Mouse (Mus musculus) frontal cortex, postnatal 14 days (tissue): ENCODE data around the gene Slc51b.

Source experiments
- DNase-seq, 2 experiments: peaks; one replicate each; pipeline ENCODE4 v3.0.0; 2022; ENCODE audit warnings: low spot score in 2 of 2

Slc51b gene

DNA sequence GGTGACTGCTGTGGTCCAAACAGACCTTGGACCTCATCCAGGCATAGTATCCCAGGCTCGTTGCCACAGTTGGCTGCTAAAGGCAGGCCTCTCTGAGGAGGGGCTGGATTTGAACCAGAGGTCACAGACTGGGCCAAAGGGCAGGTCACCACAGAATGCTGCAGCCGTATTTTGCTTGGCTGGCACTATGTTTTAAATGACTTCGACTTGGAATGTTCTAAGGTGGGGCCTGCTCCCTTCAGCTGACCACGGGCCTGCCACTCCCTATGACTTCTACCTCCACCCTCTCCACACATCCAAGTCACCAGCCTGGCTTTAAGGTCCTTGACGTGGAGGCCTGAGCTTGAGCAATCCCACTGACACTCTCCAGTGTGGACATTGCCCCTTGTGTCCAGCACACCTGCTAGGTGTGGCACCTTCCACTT, 13.9 kb downstream of the Slc51b start:
- no peak for DNase-seq

- no peak for DNase-seq
These were observed 14.9 kb downstream of the Slc51b start for GRCm38 (mm10) chr9:65407861-65408260.

GRCm38 (mm10) chr9:65407327-65407726, 15.4 kb downstream of the Slc51b start:
- no peak for DNase-seq

DNA sequence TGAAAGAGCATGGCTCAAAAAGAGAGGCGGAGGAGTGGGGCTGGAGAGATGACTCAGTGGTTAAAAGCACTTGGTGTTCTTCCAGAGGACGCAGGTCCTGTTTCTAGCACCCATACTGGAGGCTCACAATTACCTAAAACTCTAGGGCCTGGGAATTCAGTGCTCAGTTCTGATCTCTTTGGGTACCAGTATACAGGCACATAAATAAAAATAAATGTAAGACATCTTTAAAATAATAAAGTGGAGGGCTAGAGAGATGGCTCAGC, 17.6 kb downstream of the Slc51b start:
- no peak for DNase-seq

GRCm38 (mm10) chr9:65404331-65405183, 18.2 kb downstream of the Slc51b start:
- peak; percentile 46 to 52 for DNase-seq

- DNase-seq = no peak
These were observed 22.8 kb downstream of the Slc51b start for GRCm38 (mm10) chr9:65399934-65400333.

- peak; percentile 22 to 52 for DNase-seq
These were observed 24.5 kb downstream of the Slc51b start, which contains the start of gene Rasl12 for GRCm38 (mm10) chr9:65398279-65398678. Rasl12 (plus strand) TSS chr9:65398506.

- DNase-seq = no peak
These were observed 28.4 kb downstream of the Slc51b start for GRCm38 (mm10) chr9:65394360-65394759.

DNA sequence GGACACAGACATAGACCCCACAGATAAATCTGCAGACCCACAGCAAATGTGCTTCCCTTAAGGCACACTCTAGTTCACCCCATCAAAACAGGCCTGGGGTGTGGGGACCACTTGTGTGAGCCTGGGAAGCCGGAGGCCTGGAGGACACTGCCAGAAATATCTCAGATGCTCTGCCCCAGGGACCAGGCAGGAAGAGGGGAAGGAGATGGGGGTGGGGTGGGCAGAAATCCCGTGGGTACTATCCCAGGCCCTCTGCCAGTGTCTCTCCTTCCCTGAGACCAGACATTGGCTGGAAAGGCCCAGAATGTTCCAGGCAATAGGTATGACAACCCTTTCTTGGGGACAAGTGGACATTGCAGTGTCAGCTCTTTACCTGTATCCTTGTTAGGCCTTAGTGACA, 29.1 kb downstream of the Slc51b start:
- DNase-seq = no peak

DNA sequence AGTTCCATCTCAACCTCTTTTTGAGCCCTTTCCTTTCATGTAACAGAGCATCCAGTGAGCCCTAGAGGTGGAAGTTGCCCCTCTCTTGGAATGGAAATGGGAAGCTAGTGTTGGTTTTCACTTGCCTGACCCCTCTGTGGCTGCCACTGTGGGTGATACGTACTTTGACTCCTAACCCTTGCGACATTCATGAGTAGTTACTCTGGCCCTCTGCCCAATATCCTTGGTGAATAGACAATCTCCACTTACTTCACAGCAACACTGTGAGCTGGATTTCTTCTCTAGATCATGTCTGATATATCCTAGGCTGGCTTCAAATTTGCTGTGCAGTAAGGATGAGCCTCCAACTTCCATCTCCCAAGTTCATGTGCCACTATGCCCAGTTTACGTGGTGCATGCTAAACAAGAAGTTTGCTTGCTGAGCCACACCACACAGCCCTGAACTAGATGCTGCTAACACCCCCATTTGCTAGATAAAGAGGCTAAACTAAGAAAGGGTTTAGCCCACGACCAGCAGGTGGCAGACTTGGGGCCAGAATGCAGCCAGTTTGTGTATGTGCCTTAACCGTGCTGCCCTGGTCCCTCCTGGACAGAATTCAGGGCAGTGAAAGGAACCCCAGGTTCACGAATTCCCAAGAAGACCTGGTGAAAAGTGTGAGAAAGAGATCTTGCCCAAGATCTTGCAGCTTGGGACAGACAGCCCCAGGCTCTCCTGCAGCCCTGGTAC, 30.0 kb downstream of the Slc51b start:
- peak in 1 of 2 experiments; percentile 35 for DNase-seq

DNA sequence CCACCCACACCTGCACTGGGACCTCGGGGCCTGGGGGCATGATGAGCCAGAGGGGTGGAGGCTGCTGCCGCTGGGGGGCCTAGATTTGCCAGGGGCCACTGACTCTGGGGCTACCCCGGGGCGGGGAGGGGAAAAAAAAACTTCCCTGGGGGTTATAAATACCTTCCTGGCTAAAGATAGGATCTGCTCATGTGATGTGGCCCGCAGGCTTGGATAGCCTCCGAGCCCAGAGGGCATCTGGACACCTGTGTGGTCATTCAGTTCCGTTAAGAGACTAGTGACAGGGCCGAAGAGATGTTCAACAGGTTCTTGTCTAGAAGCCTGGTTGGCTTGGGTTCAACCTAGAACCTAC, 31.2 kb downstream of the Slc51b start, which contains the start of gene Kbtbd13:
Gene Kbtbd13, minus strand, starts transcription at position 40 of the 352 bp plus-strand sequence.
- no peak for DNase-seq

DNA sequence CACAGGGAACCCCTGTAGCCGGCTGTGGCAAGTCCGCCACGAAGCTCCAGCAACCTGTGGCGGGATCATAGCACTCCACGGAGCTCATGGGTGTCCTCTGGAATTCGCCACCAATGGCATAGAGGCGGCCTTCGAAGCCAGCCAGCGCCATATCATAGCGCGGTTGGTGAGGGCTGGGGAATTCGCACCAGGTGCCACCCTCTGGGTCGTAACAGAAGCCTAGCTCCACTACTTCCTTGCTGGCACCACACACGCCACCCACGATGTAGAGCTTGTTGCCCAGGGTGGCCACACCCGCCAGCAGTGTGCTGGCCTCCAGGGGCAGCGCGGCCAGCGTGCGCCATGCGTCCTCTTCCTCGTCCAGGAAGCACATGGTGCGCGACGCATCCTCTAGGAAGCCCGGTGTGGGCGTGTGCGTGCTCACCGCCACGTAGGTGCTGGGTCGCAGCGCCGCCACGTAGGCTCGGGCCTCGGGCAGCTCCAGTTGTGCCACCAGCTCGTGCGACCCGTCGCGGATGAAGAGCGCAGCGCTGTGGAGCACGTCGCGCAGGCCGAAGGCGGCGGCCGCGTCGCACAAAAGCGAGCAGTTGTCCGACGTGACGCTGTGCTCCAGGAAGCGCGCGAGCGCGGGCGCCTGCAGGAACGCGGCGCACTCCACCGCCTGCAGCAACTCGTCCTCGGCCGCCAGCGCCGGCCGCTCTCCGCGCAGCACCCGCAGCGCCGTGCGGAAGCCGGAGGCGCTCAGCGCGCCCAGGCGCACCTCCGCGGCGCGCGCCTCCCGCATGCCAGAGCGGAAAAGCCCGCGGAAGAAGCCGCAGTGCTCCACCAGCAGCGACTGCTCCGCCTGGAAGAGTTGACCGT, 31.8 kb downstream of the Slc51b start:
- no peak for DNase-seq

DNA sequence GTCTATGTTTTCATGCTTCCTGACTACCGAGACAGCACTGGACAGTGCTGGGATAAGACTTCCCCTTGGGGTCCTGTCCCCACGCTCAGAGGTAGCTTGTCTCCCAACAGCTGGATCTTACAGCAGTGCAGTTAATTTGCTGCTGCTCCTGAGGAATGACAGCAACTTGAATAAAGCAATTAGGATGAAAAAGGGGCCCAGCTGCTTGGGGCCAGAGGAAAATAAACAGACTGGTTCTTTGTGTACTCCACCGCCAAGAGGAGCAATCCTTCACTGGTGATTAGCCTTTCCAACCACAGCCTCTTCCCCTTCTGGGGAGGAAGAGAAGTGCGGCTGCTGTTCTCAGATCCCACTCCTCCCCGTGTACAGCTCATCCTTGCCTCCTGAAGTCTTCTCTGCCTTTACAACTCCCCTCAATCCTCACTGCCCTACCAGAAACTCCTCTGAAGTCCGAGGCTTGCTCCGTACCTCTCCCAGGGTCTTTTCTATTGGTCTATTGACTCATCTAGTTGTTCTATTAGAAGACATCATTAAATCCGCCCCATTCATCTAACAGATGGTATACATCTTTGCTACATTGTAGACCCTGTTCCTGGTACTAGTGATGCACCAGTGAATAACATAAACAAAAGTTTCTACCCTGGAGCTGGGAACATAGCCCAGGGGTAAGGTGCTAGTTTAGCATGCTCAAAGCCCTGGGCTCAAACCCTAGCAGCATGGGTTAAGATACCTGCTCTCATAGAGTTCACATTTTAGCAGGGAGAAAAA, 36.2 kb downstream of the Slc51b start:
- DNase-seq = no peak

DNA sequence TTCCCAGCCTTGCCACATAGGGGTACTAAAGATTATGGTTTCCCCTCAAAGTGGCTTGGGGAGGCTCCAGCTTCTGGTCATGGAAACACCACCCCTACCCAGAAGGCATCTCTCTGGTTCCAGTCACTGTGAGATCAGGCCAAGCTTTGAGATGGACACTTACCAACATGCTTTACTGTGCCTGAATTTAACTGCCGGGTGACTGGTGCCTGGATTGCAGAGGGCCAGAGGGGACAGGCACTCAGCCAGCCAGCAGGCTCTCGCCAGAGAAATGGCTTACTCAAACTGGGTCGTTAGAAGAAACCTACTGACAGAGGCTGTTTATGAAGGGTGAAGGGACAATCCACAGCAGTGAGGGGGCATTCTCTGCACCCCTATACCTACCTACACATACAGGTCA, 38.5 kb downstream of the Slc51b start:
- DNase-seq = no peak

GRCm38 (mm10) chr9:65382751-65383097, 40.0 kb downstream of the Slc51b start:
- DNase-seq = no peak

GRCm38 (mm10) chr9:65382031-65382750, 40.6 kb downstream of the Slc51b start:
- no peak for DNase-seq

DNA sequence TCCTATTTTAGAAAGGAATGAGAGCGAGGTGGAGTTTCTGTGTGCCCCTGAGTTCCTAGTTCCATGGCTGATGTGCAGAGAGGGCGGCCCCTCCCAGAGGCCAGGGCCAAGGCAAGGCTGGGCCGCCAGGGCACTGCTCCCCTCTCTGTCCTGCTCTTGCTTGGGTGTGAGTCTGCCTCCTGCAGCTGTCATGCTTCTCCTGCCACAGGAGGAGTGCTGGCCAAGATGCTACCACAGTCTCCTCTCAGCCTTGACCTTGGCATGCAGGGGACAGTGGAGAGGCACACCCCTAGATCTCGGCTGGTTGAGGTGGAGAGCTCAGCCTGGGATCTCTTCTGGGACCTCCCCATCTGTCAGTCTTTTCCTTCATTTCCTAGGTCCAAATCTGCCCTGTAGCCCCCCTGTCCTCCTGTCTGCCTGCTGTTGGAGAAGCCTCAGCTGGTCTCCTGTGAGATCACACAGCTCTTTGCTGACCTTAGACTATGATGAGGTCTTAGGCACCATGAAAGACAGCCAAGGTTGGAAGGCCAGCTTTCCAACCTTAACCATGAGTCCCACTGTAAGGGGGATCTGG, 41.7 kb downstream of the Slc51b start:
- no peak for DNase-seq

GRCm38 (mm10) chr9:65375163-65375934, 47.4 kb downstream of the Slc51b start:
- DNase-seq = peak; percentile 51 to 54

DNA sequence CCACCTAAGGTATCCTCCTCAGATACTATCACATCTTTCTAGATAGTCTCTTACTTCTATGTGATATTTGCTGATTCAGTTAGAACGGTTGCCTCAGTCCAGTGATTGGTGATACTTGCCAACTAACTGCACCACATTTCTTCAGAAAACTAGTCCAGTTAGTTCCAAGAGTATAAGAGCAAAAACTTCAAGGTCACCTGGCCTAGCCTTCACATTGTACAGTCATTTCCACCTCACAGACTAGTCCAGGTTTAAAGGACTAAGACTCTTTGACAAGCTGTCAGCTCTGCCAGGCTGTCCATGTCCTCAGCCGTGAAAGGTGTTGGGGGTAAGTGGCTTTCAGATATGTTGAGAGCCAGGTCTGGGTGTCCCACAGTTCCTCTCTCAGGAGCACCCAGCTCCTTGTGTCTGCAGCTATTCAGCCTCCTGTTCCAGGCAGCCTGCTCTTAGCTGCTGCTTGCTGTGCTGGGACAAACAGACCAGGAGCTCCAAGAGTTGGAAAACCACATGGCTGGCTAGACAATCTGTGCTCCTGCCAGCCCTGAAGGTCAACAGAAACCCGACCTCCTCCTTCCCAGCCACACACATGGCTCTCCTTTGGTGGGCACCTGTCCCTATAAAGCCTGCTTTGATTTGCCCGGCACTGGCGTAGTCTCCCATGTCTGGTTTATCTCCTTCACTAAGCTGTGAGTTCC, 48.1 kb downstream of the Slc51b start:
- no peak for DNase-seq
